Mouse (Mus musculus) MEL (cell line): ENCODE measurements at regions not wholly inside any gene's neighbourhood (a gene's known extent, or its start where the extent isn't known, plus 50 kb on each side); places are given as distances from the start of the nearest gene placed in this dataset.

Source experiments
- DNase-seq: peaks from one replicate; pipeline ENCODE4 v3.0.0; 2011; ENCODE audit warnings: low read depth, low spot score
- H3K27ac ChIP-seq: 2 replicates; pipeline ENCODE4 v1.5.1; 2012; ENCODE audit warnings: low read depth, mild to moderate bottlenecking, control low read depth, low read length, moderate library complexity; ENCODE audit not compliant: control insufficient read depth
- H3K27me3 ChIP-seq, 2 experiments: fragments of 150-350 bp in 1 of 2; sonication (generic) in 1 of 2; 2 replicates each; pipeline ENCODE4 v1.6.1; 2012; ENCODE audit warnings: low read length in 2 of 2, mild to moderate bottlenecking in 2 of 2, improper control_type of control experiment in 1 of 2, moderate library complexity in 1 of 2; ENCODE audit not compliant: insufficient read depth in 2 of 2, control insufficient read depth in 1 of 2
- H3K36me3 ChIP-seq, 2 experiments: 2 replicates each; pipeline ENCODE4 v1.6.1; 2012 to 2014; ENCODE audit warnings: low read length in 2 of 2, improper control_type of control experiment in 1 of 2, inconsistent platforms in 1 of 2, mild to moderate bottlenecking in 1 of 2; ENCODE audit not compliant: insufficient read depth in 2 of 2, control insufficient read depth in 1 of 2
- H3K4me1 ChIP-seq, 2 experiments: fragments of 150-350 bp in 1 of 2; sonication (generic) in 1 of 2; 2 replicates each; pipeline ENCODE4 v1.6.1; 2012; ENCODE audit warnings: low read length in 2 of 2, improper control_type of control experiment in 1 of 2, mild to moderate bottlenecking in 1 of 2; ENCODE audit not compliant: insufficient read depth in 2 of 2, control insufficient read depth in 1 of 2
- H3K4me3 ChIP-seq, 2 experiments: fragments of 150-350 bp in 1 of 2; sonication (generic) in 1 of 2; 2 replicates each; pipeline ENCODE4 v1.5.1; 2012; ENCODE audit warnings: low read depth in 2 of 2, low read length in 2 of 2, mild to moderate bottlenecking in 2 of 2, moderate library complexity in 2 of 2, control low read depth in 1 of 2, improper control_type of control experiment in 1 of 2; ENCODE audit not compliant: control insufficient read depth in 1 of 2, insufficient read depth in 1 of 2
- H3K79me2 ChIP-seq: 2 replicates; pipeline ENCODE4 v1.6.1; 2012; ENCODE audit warnings: mild to moderate bottlenecking, low read length, moderate library complexity; ENCODE audit not compliant: control insufficient read depth, poor library complexity, insufficient read depth
- H3K9ac ChIP-seq: 2 replicates; pipeline ENCODE4 v1.6.1; 2012; ENCODE audit warnings: low read depth, mild to moderate bottlenecking, control low read depth, low read length, moderate library complexity; ENCODE audit not compliant: control insufficient read depth, poor library complexity, severe bottlenecking
- H3K9me3 ChIP-seq: fragments of 150-350 bp; sonication (generic); replicated peaks from 2 replicates; pipeline ENCODE4 v1.6.1; 2012; ENCODE audit warnings: mild to moderate bottlenecking, low read length, improper control_type of control experiment, moderate library complexity; ENCODE audit not compliant: insufficient read depth
- CTCF ChIP-seq, 3 experiments: IDR thresholded peaks in 2 of 3; conservative IDR thresholded peaks in 1 of 3; 2 replicates each; pipeline ENCODE4 v1.5.1; 2011 to 2012; ENCODE audit warnings: low read length in 3 of 3, low read depth in 2 of 3, mild to moderate bottlenecking in 2 of 3, improper control_type of control experiment in 1 of 3, inconsistent platforms in 1 of 3, mixed read lengths in 1 of 3, moderate library complexity in 1 of 3; ENCODE audit not compliant: control insufficient read depth in 1 of 3, insufficient read depth in 1 of 3, poor library complexity in 1 of 3, severe bottlenecking in 1 of 3
- ELF1 ChIP-seq: IDR thresholded peaks from 2 replicates; pipeline ENCODE4 v1.6.1; 2014; ENCODE audit warnings: low read depth, mild to moderate bottlenecking, inconsistent platforms, low read length, improper control_type of control experiment, moderate library complexity
- EP300 ChIP-seq, 2 experiments: IDR thresholded peaks; 2 replicates each; pipeline ENCODE4 v1.6.1; 2011; ENCODE audit warnings: improper control_type of control experiment in 2 of 2, low read length in 2 of 2, low read depth in 1 of 2, mild to moderate bottlenecking in 1 of 2
- ETS1 ChIP-seq: IDR thresholded peaks from 2 replicates; pipeline ENCODE4 v1.6.1; 2012; ENCODE audit warnings: low read depth, mild to moderate bottlenecking, inconsistent platforms, low read length, improper control_type of control experiment, moderate library complexity
- GABPA ChIP-seq: IDR thresholded peaks from 2 replicates; pipeline ENCODE4 v1.6.1; 2012; ENCODE audit warnings: low read depth, mild to moderate bottlenecking, inconsistent platforms, low read length, improper control_type of control experiment, moderate library complexity
- GATA1 ChIP-seq: IDR thresholded peaks from 2 replicates; pipeline ENCODE4 v1.6.1; 2011; ENCODE audit warnings: low read depth, low read length, improper control_type of control experiment
- HCFC1 ChIP-seq: IDR thresholded peaks from 2 replicates; pipeline ENCODE4 v1.6.1; 2012; ENCODE audit warnings: low read depth, mild to moderate bottlenecking, inconsistent platforms, low read length, improper control_type of control experiment, moderate library complexity
- JUND ChIP-seq: IDR thresholded peaks from 2 replicates; pipeline ENCODE4 v1.6.1; 2011; ENCODE audit warnings: low read depth, mild to moderate bottlenecking, improper control_type of control experiment, low read length
- MAX ChIP-seq: IDR thresholded peaks from 2 replicates; pipeline ENCODE4 v1.6.1; 2011; ENCODE audit warnings: low read length, improper control_type of control experiment
- MAZ ChIP-seq: IDR thresholded peaks from 2 replicates; pipeline ENCODE4 v1.6.1; 2012; ENCODE audit warnings: low read depth, mild to moderate bottlenecking, inconsistent platforms, low read length, improper control_type of control experiment
- MEF2A ChIP-seq: IDR thresholded peaks from 2 replicates; pipeline ENCODE4 v1.6.1; 2014; ENCODE audit warnings: low read depth, mild to moderate bottlenecking, inconsistent platforms, low read length, improper control_type of control experiment; ENCODE audit not compliant: poor library complexity, insufficient replicate concordance, severe bottlenecking; ENCODE audit errors: extremely low read depth
- MYC ChIP-seq: IDR thresholded peaks from 2 replicates; pipeline ENCODE4 v1.6.1; 2011; ENCODE audit warnings: low read depth, mild to moderate bottlenecking, low read length, improper control_type of control experiment, moderate library complexity
- POLR2AphosphoS5 ChIP-seq: IDR thresholded peaks from 2 replicates; pipeline ENCODE4 v1.6.1; 2012; ENCODE audit warnings: low read depth, borderline replicate concordance, mild to moderate bottlenecking, inconsistent platforms, low read length, moderate library complexity, mixed read lengths
- RAD21 ChIP-seq: IDR thresholded peaks from 2 replicates; pipeline ENCODE4 v1.6.1; 2011; ENCODE audit warnings: mild to moderate bottlenecking, low read depth, low read length, improper control_type of control experiment
- RCOR1 ChIP-seq: IDR thresholded peaks from 2 replicates; pipeline ENCODE4 v1.6.1; 2012; ENCODE audit warnings: low read depth, mild to moderate bottlenecking, inconsistent platforms, low read length, improper control_type of control experiment
- SIN3A ChIP-seq: IDR thresholded peaks from 2 replicates; pipeline ENCODE4 v1.6.1; 2012; ENCODE audit warnings: low read length, improper control_type of control experiment, inconsistent platforms
- TCF12 ChIP-seq: IDR thresholded peaks from 2 replicates; pipeline ENCODE4 v1.6.1; 2014; ENCODE audit warnings: low read depth, mild to moderate bottlenecking, inconsistent platforms, low read length, improper control_type of control experiment, moderate library complexity
- USF1 ChIP-seq: IDR thresholded peaks from 2 replicates; pipeline ENCODE4 v1.6.1; 2014; ENCODE audit warnings: low read depth, mild to moderate bottlenecking, inconsistent platforms, low read length, improper control_type of control experiment, moderate library complexity
- USF2 ChIP-seq, 2 experiments: IDR thresholded peaks; 2 replicates each; pipeline ENCODE4 v1.6.1; 2011 to 2012; ENCODE audit warnings: improper control_type of control experiment in 2 of 2, low read length in 2 of 2, borderline replicate concordance in 1 of 2, inconsistent platforms in 1 of 2, low read depth in 1 of 2, mild to moderate bottlenecking in 1 of 2; ENCODE audit not compliant: insufficient read depth in 1 of 2
- ZC3H11A ChIP-seq: IDR thresholded peaks from 2 replicates; pipeline ENCODE4 v1.6.1; 2012; ENCODE audit warnings: low read depth, mild to moderate bottlenecking, inconsistent platforms, low read length, improper control_type of control experiment
- ZKSCAN1 ChIP-seq: IDR thresholded peaks from 2 replicates; pipeline ENCODE4 v1.6.1; 2012; ENCODE audit warnings: low read depth, mild to moderate bottlenecking, inconsistent platforms, low read length, improper control_type of control experiment, moderate library complexity
- ZMIZ1 ChIP-seq: IDR thresholded peaks from 2 replicates; pipeline ENCODE4 v1.6.1; 2012; ENCODE audit warnings: low read depth, mild to moderate bottlenecking, inconsistent platforms, low read length, improper control_type of control experiment, moderate library complexity
- ZNF384 ChIP-seq: IDR thresholded peaks from 2 replicates; pipeline ENCODE4 v1.6.1; 2012; ENCODE audit warnings: low read depth, mild to moderate bottlenecking, inconsistent platforms, low read length, improper control_type of control experiment

DNA sequence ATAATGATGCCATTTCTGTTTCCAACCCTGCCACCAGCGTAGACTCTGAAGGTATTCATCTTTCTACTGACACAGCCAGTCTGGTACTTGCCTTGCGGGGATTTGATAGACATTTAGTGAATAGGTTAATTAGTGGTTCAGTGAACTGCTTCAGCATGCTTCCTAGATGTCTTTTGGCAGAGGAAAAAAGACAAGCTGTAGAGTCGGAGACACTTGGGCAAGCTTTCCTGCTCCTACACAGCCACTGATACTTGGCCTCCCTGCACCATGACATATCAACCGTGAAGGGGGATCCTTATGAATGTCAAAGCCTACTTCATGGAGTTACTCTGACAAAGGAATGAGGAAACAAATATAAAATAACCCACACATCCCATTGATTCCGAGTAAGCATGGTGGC lies 308.7 kb downstream of the Kctd12 start:
- no peaks in the 10 kb centered on the region for H3K4me1 ChIP-seq
- DNase-seq: no peak
- H3K27me3 ChIP-seq: no peaks in the 10 kb centered on the region
- H3K79me2 ChIP-seq: no peaks in the 10 kb centered on the region
- H3K4me3 ChIP-seq: no peak overlapping the region
- no peak overlapping the region for H3K27ac ChIP-seq
- H3K36me3 ChIP-seq: no peaks in the 10 kb centered on the region
- no peak for TF ChIP-seq GABPA
- TF ChIP-seq USF2 (IDR thresholded peaks at IDR 0.05; ENCODE audit: borderline replicate concordance in 1 of 2, insufficient read depth in 1 of 2, low read depth in 1 of 2, low read length in 2 of 2): no peak
- TF ChIP-seq RAD21: no peak
- TF ChIP-seq ETS1: no peak
- TF ChIP-seq ZMIZ1: no peak
- TF ChIP-seq RCOR1: no peak
- TF ChIP-seq ELF1: no peak
- no peak for TF ChIP-seq MYC
- no peak for TF ChIP-seq MAZ
- no peak for TF ChIP-seq ZC3H11A
- TF ChIP-seq GATA1: no peak
- no peak for TF ChIP-seq MAX
- no peak for TF ChIP-seq MEF2A
- no peak for TF ChIP-seq USF1
- TF ChIP-seq CTCF (IDR thresholded peaks at IDR 0.05 in 2 of 3, conservative IDR thresholded peaks at IDR 0.05 in 1 of 3; ENCODE audit: control insufficient read depth in 1 of 3, insufficient read depth in 1 of 3, low read depth in 2 of 3, low read length in 3 of 3, poor library complexity in 1 of 3, severe bottlenecking in 1 of 3): no peak
- H3K9me3 ChIP-seq: no peaks in the 10 kb centered on the region
- no peak overlapping the region for H3K9ac ChIP-seq

GRCm38 (mm10) chr14:102663240-102663639 lies 319.2 kb downstream of the Kctd12 start:
- H3K9me3 ChIP-seq: no peaks in the 10 kb centered on the region
- no peak overlapping the region for H3K27ac ChIP-seq
- no peaks in the 10 kb centered on the region for H3K79me2 ChIP-seq
- DNase-seq: no peak
- H3K27me3 ChIP-seq: no peaks in the 10 kb centered on the region
- no peaks in the 10 kb centered on the region for H3K36me3 ChIP-seq
- H3K9ac ChIP-seq: no peak overlapping the region
- no peak for TF ChIP-seq EP300 (IDR thresholded peaks at IDR 0.05; ENCODE audit: low read depth in 1 of 2, low read length in 2 of 2)
- no peak for TF ChIP-seq GATA1
- TF ChIP-seq MEF2A: no peak
- no peak for TF ChIP-seq HCFC1
- TF ChIP-seq POLR2AphosphoS5: no peak
- TF ChIP-seq MAZ: no peak
- no peak for TF ChIP-seq ZNF384
- TF ChIP-seq ZC3H11A: no peak
- no peak for TF ChIP-seq ZKSCAN1
- TF ChIP-seq JUND: no peak
- no peak for TF ChIP-seq RAD21
- no peak for TF ChIP-seq TCF12
- no peak for TF ChIP-seq SIN3A
- no peaks in the 10 kb centered on the region for H3K4me1 ChIP-seq
- H3K4me3 ChIP-seq: no peak overlapping the region
